Comparison of ENCODE assay signal across 29 mouse cellular contexts in genomic region chr6:75805223-75805622, GRCm38 (mm10).
DNase-seq lines count a peak whose midpoint lies in the region; ATAC-seq lines count a peak whose summit lies in the region.
"Had no signal": no experiment of that assay in that cellular context is flagged by ENCODE, and none has a peak within 500 bp of the region (broad histone marks: within the 10 kb centered on the region; RNA-seq: fewer than 3 reads in every experiment).

No protein-coding gene starts in this region.

- peak; percentile 20 for DNase-seq in adrenal gland, postnatal 10 days
- no peak for DNase-seq in adrenal gland, postnatal 25 days
- DNase-seq in forebrain, embryonic 10.5 days (ENCODE audit: extremely low spot score, low spot score) = no peak
- DNase-seq in gastrocnemius, postnatal 14 days = peak; percentile 4
- no peak for DNase-seq in gastrocnemius, adult 8-10 months (ENCODE audit: low spot score in 2 of 2)
- DNase-seq in telencephalon, adult 2 months (ENCODE audit: low read depth, low spot score) = peak; percentile 2
- DNase-seq: adrenal gland, adult 8-10 months; cerebellum, adult 9-10 months; heart, adult 2 months; heart, postnatal 4 days; kidney, adult 9 months; kidney, postnatal 14 days; layer of hippocampus, adult 9-11 months; liver; lung, adult 2 months; lung, postnatal 10 days; right cerebral cortex, adult 18-20 months; thymus, adult 2 months; thymus, postnatal 36 days had no signal

- intact Hi-C loops in gastrocnemius, postnatal 14 days (cut with DNase I; ENCODE audit: low total_unique reads) = no loop called here

- H3K27me3 ChIP-seq in forebrain, embryonic 12.5 days = no peaks in the 10 kb centered on the region
- no peaks in the 10 kb centered on the region for H3K27me3 ChIP-seq in forebrain, embryonic 10.5 days (ENCODE audit: poor library complexity, severe bottlenecking)
- no peaks in the 10 kb centered on the region for H3K27me3 ChIP-seq in neural tube, embryonic 15.5 days (replicated peaks)
- H3K27me3 ChIP-seq: heart, embryonic 12.5 days; hindbrain, embryonic 13.5 days had no signal

- no peaks in the 10 kb centered on the region for H3K4me1 ChIP-seq in forebrain, embryonic 12.5 days
- no peaks in the 10 kb centered on the region for H3K4me1 ChIP-seq in forebrain, embryonic 10.5 days
- H3K4me1 ChIP-seq in neural tube, embryonic 15.5 days = peaks cover under 1% of the 10 kb centered on the region; the same call in 1 of the 2 replicates
- H3K4me1 ChIP-seq: heart, embryonic 12.5 days had no signal

- H3K9me3 ChIP-seq in forebrain, embryonic 12.5 days = no peaks in the 10 kb centered on the region
- H3K9me3 ChIP-seq in forebrain, embryonic 10.5 days = no peaks in the 10 kb centered on the region
- no peaks in the 10 kb centered on the region for H3K9me3 ChIP-seq in neural tube, embryonic 15.5 days (replicated peaks)
- H3K9me3 ChIP-seq: heart, embryonic 12.5 days; hindbrain, embryonic 13.5 days had no signal

- H3K4me2 ChIP-seq in forebrain, embryonic 12.5 days = no peak overlapping the region
- no peak overlapping the region for H3K4me2 ChIP-seq in neural tube, embryonic 15.5 days
- H3K4me2 ChIP-seq: heart, embryonic 12.5 days; hindbrain, embryonic 13.5 days; midbrain, embryonic 11.5 days had no signal

- no peak overlapping the region for H3K27ac ChIP-seq in forebrain, embryonic 12.5 days
- H3K27ac ChIP-seq in forebrain, embryonic 10.5 days = no peak overlapping the region
- no peak overlapping the region for H3K27ac ChIP-seq in neural tube, embryonic 15.5 days (replicated peaks)
- H3K27ac ChIP-seq: heart, adult 2 months; hindbrain, embryonic 13.5 days; liver, embryonic 14.5 days; macrophage; stomach, postnatal 0 days had no signal

- no peak overlapping the region for H3K9ac ChIP-seq in forebrain, embryonic 12.5 days
- no peak overlapping the region for H3K9ac ChIP-seq in neural tube, embryonic 15.5 days (replicated peaks)
- H3K9ac ChIP-seq: heart, embryonic 12.5 days; hindbrain, embryonic 13.5 days; liver, embryonic 14.5 days had no signal

- no peak overlapping the region for H3K4me3 ChIP-seq in forebrain, embryonic 12.5 days (replicated peaks)
- no peak overlapping the region for H3K4me3 ChIP-seq in forebrain, embryonic 10.5 days
- no peak overlapping the region for H3K4me3 ChIP-seq in neural tube, embryonic 15.5 days (replicated peaks)
- H3K4me3 ChIP-seq: heart, adult 2 months; heart, embryonic 12.5 days; hindbrain, embryonic 13.5 days had no signal

- whole genome bisulfite sequencing in forebrain, embryonic 12.5 days = 72% methylated on average over 4 of the region's 4 CpGs
- 86% methylated on average over 4 of the region's 4 CpGs for WGBS in forebrain, embryonic 10.5 days
- 70% methylated on average over 4 of the region's 4 CpGs for WGBS in neural tube, embryonic 15.5 days

- peak; percentile 57; the same call in 1 of the 2 replicates for ATAC-seq in forebrain, embryonic 12.5 days (ENCODE audit: low FRiP score)
- ATAC-seq in neural tube, embryonic 15.5 days (ENCODE audit: low FRiP score) = no peak
- ATAC-seq: intestine, postnatal 0 days; midbrain, embryonic 16.5 days had no signal

- no peaks in the 10 kb centered on the region for H3K36me3 ChIP-seq in forebrain, embryonic 12.5 days (replicated peaks)
- H3K36me3 ChIP-seq in forebrain, embryonic 10.5 days (replicated peaks) = no peaks in the 10 kb centered on the region
- H3K36me3 ChIP-seq in neural tube, embryonic 15.5 days = no peaks in the 10 kb centered on the region
- H3K36me3 ChIP-seq: heart, embryonic 12.5 days; hindbrain, embryonic 13.5 days had no signal

Comparison
In these comparisons a context has a peak if more than half of its experiments do, and no peak if none do; other contexts are left out.
1. DNase-seq: peak in adrenal gland, postnatal 10 days (single experiment), gastrocnemius, postnatal 14 days (single experiment) and telencephalon, adult 2 months (single experiment); none in adrenal gland, postnatal 25 days (single experiment), forebrain, embryonic 10.5 days (single experiment) and gastrocnemius, adult 8-10 months (0 of 2).